41 mouse cellular contexts compared by ENCODE assay signal in genomic region chr4:60070375-60070774, GRCm38 (mm10). TPM values are rescaled to one million over a fixed set of nuclear protein-coding genes. Genes with fewer than 3 reads are reported as not detected.
"Had no signal": no experiment of that assay in that cellular context is flagged by ENCODE, and none has a peak within 500 bp of the region (broad histone marks: within the 10 kb centered on the region; RNA-seq: fewer than 3 reads in every experiment).

Gene Mup7 (minus strand): TSS chr4:60070475.

RNA-seq across cellular contexts. Expression of gene Mup7, which starts in this region (rescaled TPM):
- total RNA-seq: heart, postnatal 10 days; heart, postnatal 14 days; heart, postnatal 25 days; heart, postnatal 36 days; heart, postnatal 4 days; hematopoietic stem cell, adult 5-6 weeks; hindbrain, postnatal 0 days; layer of hippocampus, adult 18-20 months; layer of hippocampus, adult 2 months; layer of hippocampus, adult 8-10 months; layer of hippocampus, postnatal 10 days; layer of hippocampus, postnatal 14 days; layer of hippocampus, postnatal 25 days; layer of hippocampus, postnatal 36 days; left cerebral cortex, adult 18-20 months; left cerebral cortex, adult 2 months had no signal
- polyA plus RNA-seq: heart, embryonic 10.5 days; heart, embryonic 11.5 days; heart, embryonic 12.5 days; heart, embryonic 13.5 days; heart, embryonic 14.5 days; heart, embryonic 15.5 days; heart, embryonic 16.5 days; heart, postnatal 0 days; hindbrain, embryonic 10.5 days; hindbrain, embryonic 12.5 days; hindbrain, embryonic 13.5 days; hindbrain, embryonic 14.5 days; hindbrain, embryonic 15.5 days; hindbrain, embryonic 16.5 days; hindbrain, postnatal 0 days; inflammation-experienced regulatory T-cells, adult 6 months; intestine, embryonic 14.5 days; intestine, embryonic 15.5 days; intestine, embryonic 16.5 days; intestine, postnatal 0 days; kidney, adult 2 months; kidney, embryonic 14.5 days; kidney, embryonic 15.5 days; kidney, embryonic 16.5 days; kidney, postnatal 0 days; large intestine, adult 2 months had no signal
